Mouse (Mus musculus) yolk sac, embryonic 10.5 days (tissue): ENCODE results near the gene Rdh12.
A peak's percentile ranks its signal among the peaks of the same experiment; 100 is the strongest.

Experiments
- DNase-seq: peaks from one replicate; pipeline ENCODE4 v3.0.0-alpha.2; 2017; ENCODE audit warnings: low spot score

Rdh12 gene

GRCm38 (mm10) chr12:79253294-79254053 is 44.8 kb downstream of the Rdh12 start:
- DNase-seq = peak; percentile 50

GRCm38 (mm10) chr12:79254975-79255374 is 46.3 kb downstream of the Rdh12 start:
- DNase-seq = no peak

GRCm38 (mm10) chr12:79260154-79260553 is 51.4 kb downstream of the Rdh12 start:
- peak; percentile 30 for DNase-seq

- DNase-seq = no peak
These were observed 52.3 kb downstream of the Rdh12 start for GRCm38 (mm10) chr12:79261035-79261434.
